Mouse (Mus musculus): ENCODE data around the gene Itfg2.

GRCm38 (mm10) chr6:128379636-128380035 lies 45.1 kb downstream of the Itfg2 start:
- TF ChIP-seq POLR2A (IDR thresholded peaks at IDR 0.05; ENCODE audit: borderline replicate concordance, extremely low read depth, insufficient read depth, insufficient read length, poor library complexity, severe bottlenecking) = no peak
- TF ChIP-seq CTCF (IDR thresholded peaks at IDR 0.05; ENCODE audit: borderline replicate concordance, extremely low read depth, insufficient read depth, insufficient read length) = no peak

Data from brain, embryonic 14.5 days (tissue).